Mouse (Mus musculus) cerebellum, adult 11 months (tissue): ENCODE data around the gene Fgf16.

Experiments
- DNase-seq: peaks from one replicate; pipeline ENCODE4 v3.0.0; 2022

Fgf16 gene

GRCm38 (mm10) chrX:105764162-105765004 lies at the start of gene Fgf16:
TSS of gene Fgf16 (plus strand) at chrX:105764279.
- no peak for DNase-seq

- DNase-seq = no peak
Observed at GRCm38 (mm10) chrX:105714740-105715139, 49.3 kb upstream of the Fgf16 start.

- DNase-seq = no peak
Observed at GRCm38 (mm10) chrX:105715789-105716321, 48.2 kb upstream of the Fgf16 start.

GRCm38 (mm10) chrX:105718388-105718787 lies 45.7 kb upstream of the Fgf16 start:
- no peak for DNase-seq

- DNase-seq = no peak
Observed at GRCm38 (mm10) chrX:105718943-105719342, 45.1 kb upstream of the Fgf16 start.

- no peak for DNase-seq
Observed at GRCm38 (mm10) chrX:105724174-105724573, 39.9 kb upstream of the Fgf16 start.

GRCm38 (mm10) chrX:105762847-105763527 lies 1.1 kb upstream of the Fgf16 start:
- DNase-seq = peak; percentile 16

- no peak for DNase-seq
Observed at GRCm38 (mm10) chrX:105763612-105764011, 467 bp upstream of the Fgf16 start.

GRCm38 (mm10) chrX:105765005-105765706 lies 1.1 kb downstream of the Fgf16 start:
- no peak for DNase-seq

- DNase-seq = no peak
Observed at GRCm38 (mm10) chrX:105766013-105766412, 1.9 kb downstream of the Fgf16 start.

GRCm38 (mm10) chrX:105767177-105767764 lies 3.2 kb downstream of the Fgf16 start:
- no peak for DNase-seq

GRCm38 (mm10) chrX:105767932-105768331 lies 3.9 kb downstream of the Fgf16 start:
- no peak for DNase-seq

- no peak for DNase-seq
Observed at GRCm38 (mm10) chrX:105773281-105773680, 9.2 kb downstream of the Fgf16 start.

- DNase-seq = no peak
Observed at GRCm38 (mm10) chrX:105794806-105795403, 30.8 kb downstream of the Fgf16 start.

GRCm38 (mm10) chrX:105824462-105824861 lies 60.4 kb downstream of the Fgf16 start:
- DNase-seq = no peak
